Mouse (Mus musculus) right cerebral cortex, postnatal 36 days (tissue): ENCODE data around the gene Ssxb10.
"Not testable (repeated sequence)": the region's sequence is repeated elsewhere in the genome, so short reads cannot be mapped to it uniquely, and the experiment has no call there.

ENCODE experiments used
- DNase-seq, 2 experiments: peaks; one replicate each; pipeline ENCODE4 v3.0.0; 2022; ENCODE audit warnings: low spot score in 2 of 2, mixed read lengths in 1 of 2

The Ssxb10 gene

GRCm38 (mm10) chrX:8327124-8327523 is at the start of gene Ssxb10:
Gene Ssxb10, plus strand, starts transcription at chrX:8327424.
- DNase-seq: no peak

GRCm38 (mm10) chrX:8288621-8289020 is 38.6 kb upstream of the Ssxb10 start:
- no peak for DNase-seq

DNA sequence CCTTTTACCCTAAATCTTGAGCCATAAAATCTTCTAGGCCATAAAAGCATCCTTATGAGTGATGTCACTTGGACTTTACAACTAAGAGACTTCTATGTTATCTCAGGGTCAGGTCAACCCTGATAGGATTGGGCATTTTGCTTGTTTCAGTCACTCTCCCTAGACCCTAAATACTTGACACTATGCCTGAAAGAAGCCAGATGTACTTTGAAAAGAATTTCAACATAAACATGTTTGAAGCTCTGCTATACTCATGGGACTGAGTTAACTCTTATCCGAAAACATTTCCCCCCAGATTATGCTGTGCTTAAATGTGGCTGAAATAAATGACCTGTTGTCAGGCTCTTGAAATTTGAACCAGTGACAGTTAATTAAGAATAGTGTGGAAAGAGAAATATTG is 17.9 kb upstream of the Ssxb10 start:
- DNase-seq: no peak

DNA sequence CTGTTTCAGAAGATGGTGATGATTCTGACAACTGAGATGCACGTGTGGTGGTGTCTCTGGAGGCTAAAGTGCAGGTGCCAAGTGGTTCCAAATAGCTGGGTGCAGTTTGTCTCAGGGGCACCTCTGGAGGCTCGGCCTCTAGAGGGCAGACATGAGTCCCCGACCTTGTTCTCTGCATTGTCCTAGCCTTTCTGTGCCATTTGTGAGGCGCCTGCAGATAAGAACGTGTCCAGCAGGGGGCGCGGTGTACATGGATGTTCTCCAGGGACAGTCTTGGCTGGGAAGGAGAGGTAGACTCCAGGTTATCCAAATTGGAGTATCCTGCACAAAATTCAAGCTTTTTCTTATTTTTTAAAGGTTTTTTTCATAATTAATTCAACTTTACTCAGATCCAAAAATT is 12.3 kb upstream of the Ssxb10 start:
- DNase-seq: peak; percentile 0 to 1

DNA sequence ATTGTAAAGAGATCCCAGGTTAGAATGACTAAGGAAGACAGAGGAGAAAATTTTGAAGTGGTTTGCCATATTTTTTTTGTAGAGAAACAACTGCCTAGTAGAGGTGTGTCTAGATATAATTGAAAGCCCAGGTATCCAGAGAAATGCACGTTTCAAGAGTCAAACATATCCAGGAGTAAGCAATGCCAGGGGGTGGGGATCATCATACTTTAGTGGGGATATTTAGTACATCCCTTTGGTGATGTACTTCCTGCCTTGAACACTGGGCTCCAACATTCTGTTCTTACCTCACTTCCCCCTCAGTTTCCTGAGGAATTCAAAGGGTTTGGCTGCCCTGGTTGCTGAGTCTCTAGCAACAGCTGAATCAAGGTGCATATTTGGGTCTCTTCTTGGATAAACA is 39.5 kb downstream of the Ssxb10 start, which contains the start of gene Ssxb9:
TSS of gene Ssxb9 (plus strand) at position 301 of the 400 bp plus-strand sequence.
- not testable (repeated sequence) for DNase-seq
